Mouse (Mus musculus): ENCODE data around the gene Stx16.

DNA sequence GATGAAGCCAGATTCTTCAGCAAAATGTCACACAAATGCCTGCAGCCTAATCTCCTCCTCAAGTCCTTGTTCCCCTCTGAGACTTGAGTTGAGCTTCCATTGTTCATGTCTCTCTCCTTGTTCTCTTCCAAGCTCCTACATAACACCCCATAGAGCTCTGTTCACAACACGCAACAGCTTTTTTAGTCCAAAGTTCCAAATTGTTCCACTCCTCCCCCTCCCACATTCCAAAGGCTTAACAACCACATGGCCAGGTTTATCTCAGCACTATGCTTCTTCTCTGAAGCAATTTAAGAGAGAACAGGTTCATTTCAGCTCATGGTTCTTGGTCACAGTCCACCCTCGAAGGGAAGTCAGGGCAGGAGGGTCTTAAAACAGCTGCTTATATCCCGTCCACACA is 18.4 kb upstream of the Stx16 start:
- TF ChIP-seq CTCF (IDR thresholded peaks at IDR 0.05; ENCODE audit: insufficient read depth, low read depth, low read length) (no peak), POLR2A (IDR thresholded peaks at IDR 0.05; ENCODE audit: insufficient read depth, low read depth, low read length) (no peak)

Measured in olfactory bulb, adult 2 months (tissue).